Mouse (Mus musculus) ovary, adult 18-20 months (tissue): ENCODE data around the gene Epb41l5.

Experiments
- DNase-seq: peaks from one replicate; pipeline ENCODE4 v3.0.0; 2022; ENCODE audit warnings: low spot score, mixed read lengths

Gene Epb41l5

DNA sequence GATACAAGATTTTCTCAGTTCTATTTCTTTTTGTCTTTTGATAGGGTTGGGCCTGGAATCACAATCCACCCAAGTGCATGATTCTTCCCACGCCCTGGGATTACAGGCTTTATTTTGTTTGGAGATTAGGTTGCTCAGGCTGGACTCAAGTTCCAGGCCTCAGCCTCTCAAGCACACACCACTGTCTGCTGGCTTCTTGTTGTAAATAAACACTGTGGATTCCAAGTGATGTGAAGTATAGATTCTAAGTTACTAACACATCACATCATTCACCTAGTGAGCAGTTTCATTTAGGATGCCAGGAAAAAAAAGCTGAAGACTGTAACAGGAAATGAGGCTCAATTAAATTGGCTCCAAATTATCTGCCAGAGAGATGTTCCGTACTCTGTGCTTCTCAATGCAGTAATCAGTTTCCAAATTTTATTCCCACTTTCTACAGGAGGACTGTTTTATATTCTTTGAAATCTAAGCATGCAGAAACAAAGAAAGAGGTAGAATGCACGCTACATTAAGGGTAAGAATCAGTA is 51.8 kb downstream of the Epb41l5 start:
- DNase-seq: no peak

DNA sequence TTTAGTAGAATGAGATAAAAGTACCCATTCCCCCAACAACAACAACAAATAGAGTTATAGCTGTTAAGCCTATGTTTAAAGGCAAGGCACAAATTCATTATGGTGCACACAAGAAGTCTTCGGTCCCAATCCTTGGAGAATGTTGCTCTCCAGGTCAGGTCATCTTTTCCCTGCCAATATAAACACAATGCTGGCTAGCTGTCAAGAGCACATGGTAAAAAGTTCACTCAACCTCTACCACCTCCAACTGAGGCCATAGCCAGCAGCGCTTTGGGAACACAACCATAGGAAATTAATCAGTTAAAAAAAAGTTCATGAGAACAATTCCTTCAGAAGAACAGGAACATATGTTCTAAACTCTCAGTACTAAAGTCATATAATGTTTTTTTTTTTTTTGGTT is 58.8 kb downstream of the Epb41l5 start:
- peak; percentile 9 for DNase-seq

DNA sequence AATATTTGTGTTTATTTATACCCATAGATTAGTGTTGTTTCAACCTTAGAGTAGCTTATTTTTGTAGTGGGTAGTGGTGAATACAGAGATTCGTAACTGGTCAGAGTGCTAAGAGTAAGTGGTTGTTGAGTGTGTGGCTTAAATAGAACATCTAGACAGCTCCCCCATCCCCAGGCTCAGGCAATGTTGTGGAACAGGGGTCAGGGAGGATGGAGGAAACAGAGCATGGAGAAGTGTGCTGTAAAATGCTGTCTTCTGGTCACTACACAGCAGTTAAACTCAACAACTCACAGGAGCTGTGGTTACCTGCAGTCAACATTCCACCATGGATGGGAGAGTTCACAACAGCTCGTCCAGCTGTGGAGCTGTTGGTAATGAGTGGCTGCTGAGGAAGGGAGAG is 63.8 kb downstream of the Epb41l5 start:
- no peak for DNase-seq

DNA sequence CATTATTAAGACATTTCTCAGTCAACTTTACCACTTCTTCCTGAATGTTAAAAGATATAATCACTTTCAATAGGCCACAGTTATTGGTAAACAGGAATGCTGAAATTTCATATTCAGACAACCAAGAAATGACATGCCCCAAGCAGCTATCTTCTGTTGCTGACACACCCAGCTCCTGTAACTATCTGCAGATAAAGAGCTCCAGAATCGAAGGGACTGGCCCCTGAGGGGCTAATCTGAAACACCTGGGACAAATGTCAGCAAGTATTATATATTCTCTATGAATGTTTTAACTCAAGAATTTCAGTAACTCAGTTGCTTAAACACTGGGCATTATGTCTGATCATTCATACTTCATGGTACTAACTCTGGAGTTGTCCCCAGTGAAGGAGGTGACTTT is 78.7 kb downstream of the Epb41l5 start:
- DNase-seq: no peak

DNA sequence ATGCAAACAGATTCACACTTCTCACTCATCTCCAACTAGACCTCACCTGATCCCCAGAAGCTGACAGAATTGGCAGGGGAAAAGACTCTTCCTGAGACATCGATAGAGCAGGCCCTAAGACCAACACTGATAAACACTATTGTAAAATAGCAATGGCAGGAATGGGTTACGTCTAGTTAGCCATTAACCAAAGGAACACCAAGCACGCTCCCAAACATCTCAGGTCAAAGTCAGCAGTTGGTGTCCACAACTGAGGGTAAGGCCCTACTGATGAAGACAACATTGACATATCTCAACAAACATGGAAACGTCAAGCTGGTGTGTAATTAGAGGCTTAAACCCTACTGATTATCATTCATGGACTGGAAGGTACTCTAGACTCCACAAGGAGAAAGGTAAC is 83.3 kb downstream of the Epb41l5 start:
- DNase-seq: no peak

DNA sequence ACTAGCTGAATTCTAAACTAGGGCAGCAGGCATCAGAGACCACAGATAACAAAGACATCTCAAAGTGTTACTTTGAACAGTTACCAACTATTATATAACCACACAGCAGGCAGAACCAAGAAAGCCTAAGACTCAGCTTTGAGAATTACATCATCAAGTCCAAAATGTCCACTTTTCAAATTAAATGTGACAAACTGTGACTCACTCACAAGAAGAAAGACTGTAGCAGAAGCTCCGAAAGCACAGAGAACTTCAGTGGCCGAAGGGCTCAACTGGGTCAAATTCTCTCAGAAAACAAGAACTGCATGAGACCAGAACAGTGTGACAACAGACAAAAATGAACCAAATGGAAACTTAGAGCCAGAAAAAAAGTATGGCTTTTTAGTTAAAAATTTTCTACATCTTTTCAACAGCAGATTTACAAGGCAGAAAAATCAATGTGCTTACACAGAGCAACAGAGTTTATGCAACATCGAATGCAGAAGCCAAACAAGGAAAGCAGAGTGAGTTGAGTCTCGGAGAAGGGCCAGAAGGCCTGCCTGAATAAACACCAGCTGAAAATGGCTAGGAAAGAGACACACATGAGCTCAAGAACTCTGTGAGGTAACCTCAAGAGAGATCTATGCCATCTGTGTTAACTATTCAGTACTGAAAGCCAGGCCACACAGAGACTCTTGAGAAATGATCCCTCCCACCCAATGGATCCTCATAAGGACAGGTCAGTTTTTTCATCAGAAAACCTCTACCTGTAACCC is 91.0 kb downstream of the Epb41l5 start:
- DNase-seq: no peak

DNA sequence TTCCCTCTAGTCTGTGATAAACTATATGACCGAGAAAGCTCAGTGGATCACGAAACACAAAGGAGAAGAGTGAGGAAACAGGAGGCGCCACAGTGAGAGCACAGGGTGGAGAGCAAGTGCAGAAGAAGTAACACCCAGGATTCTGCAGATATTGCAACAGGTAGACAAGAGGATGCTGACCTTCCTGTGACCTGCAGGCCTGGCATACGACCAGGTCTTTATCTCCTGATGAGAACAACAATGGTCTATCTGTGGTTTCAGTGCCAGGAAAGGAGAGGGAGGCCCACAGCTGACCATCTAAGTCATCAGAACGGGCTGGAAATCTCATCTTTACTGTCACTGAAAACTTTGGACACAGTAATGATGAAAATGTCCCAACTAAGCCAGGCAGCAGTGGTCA is 93.1 kb downstream of the Epb41l5 start:
- DNase-seq: no peak

DNA sequence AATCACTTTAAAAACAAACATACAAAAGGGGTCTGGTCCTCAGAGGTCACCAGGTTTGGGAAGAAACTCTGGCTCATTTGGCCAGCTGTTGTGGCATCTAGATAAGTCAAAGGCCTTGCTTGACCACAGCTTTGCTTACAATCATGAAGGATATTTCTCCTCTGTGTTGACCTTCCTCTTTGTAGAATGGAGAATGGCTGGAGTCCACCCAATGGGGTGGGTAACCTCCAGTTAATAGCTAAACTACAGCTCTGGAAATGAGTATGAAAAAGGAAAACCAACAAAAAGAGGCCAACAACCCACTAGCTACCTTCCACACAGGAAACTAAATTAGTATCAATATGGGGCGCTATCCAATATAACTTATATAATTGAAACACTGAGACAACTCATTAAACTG is 97.1 kb downstream of the Epb41l5 start:
- no peak for DNase-seq

DNA sequence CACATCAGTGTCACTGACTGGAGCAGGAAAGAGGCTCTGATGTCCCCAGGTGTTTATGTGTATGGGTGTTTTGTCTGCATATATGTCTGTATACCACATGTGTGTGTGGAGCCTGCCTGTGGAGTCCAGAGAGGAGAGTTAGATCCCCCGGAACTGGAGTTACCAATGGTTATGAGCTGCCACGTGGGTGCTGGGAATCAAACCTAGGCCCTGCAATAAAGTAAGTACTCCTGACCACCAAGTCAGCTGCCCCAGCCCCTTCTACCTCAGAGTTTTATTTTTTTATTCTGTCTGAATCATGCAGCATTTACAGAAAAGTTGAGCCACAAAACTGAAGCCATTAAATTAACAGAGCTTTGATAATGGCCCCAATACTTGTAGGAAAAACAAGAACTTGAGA is 98.7 kb downstream of the Epb41l5 start:
- no peak for DNase-seq

DNA sequence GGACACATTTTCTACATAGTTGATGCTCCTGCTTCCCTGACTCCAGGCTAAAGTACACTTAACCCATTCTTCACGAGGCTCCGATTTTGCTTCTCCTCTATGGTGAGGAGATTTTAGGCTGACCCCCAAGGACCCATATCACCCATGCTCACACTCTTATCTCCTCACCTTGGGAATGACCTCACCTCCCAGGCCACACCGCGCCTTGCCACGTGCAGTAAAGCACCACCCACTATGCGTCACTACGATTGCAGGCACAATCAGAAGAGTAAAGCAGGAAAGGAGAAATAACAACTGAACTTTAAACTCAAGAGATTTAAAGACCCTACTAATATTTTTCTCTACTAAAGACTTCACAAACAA is 99.5 kb downstream of the Epb41l5 start:
- no peak for DNase-seq

DNA sequence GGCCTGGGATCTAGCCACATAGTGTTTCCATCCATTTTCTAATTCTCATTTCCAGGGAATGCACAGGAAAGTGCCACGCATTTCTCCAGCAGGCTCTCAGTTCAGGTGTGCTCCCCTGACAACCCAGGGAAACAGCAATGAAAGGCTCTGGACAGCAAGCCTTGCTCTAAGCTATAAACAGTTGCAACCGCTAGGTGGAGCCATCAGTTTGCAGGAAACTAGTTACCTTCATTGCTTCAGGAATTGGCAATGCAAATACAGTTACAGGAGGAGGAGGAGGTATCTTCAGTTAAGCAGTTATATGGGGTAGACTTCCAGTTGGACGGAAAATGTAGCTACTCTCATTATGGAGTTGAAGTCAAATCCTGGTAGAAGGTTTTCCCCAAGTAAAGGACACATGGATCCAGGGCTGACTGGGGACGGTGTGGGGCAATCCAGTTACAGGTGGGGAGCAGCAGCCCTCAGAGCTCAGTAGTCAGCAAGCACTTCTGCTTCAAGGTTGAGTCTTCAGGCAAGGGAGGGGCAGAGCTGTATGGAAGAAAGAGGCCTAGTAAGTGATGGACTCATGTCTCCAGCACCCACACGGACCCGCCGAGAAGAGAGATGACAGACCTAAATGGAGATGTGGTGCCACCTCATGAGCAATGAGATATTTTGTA is 100.0 kb downstream of the Epb41l5 start:
- DNase-seq: peak; percentile 26

DNA sequence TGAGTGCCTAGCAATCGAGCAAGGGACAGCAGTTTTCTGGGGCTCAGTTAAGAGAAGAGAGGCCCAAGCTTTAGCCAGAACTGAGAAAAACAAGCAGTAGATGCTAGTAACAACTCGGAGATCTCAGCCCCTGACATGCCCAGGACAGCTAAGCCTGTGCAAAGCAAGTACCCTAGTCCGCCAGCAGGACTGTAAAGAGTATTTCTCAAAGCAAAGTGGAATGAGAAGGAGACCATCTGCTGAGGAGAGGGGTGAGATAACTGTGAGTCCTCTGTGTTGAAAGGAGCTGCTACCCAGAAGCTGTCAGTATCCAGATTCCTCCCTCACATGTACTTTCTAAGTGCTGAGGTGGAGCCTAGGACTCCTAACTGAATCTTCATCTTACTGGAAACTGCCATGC is 102.3 kb downstream of the Epb41l5 start:
- DNase-seq: no peak

DNA sequence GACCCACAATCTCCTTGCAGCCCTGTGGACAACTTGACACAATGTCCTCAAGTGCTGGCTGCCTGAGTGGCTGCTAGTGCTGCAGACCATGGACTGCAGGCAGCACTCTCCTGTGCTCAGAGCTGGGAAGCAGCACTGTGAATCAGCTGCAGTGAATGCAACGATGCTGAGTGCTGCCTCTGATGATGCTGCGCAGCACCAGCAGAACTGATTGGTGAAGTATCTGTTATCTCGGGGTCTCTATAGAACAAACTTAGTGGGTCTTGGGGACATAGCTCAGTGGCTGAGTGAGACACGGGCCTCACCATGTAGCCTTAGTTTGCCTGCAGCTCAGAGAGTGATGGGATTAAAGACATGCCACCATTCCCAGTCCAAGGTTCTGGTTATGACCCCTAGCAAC is 103.1 kb downstream of the Epb41l5 start:
- no peak for DNase-seq

DNA sequence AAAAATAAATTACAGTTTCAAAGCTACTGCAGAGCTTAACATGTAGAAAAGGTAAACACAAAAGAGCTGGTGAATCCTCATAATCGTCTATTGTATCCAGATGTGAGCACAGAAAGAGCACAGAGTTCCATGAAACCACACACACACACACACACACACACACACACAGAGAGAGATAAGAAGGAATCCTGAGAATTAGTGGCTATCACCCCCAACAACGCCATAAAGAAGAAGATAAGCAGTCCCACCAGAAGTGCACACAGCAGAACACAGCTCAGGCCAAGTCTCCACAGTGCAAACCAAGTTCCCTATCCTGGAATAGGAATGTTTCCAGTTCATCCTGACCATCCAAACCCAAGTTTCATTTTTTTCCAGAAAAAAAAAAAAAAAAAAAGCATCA is 103.6 kb downstream of the Epb41l5 start:
- DNase-seq: no peak

DNA sequence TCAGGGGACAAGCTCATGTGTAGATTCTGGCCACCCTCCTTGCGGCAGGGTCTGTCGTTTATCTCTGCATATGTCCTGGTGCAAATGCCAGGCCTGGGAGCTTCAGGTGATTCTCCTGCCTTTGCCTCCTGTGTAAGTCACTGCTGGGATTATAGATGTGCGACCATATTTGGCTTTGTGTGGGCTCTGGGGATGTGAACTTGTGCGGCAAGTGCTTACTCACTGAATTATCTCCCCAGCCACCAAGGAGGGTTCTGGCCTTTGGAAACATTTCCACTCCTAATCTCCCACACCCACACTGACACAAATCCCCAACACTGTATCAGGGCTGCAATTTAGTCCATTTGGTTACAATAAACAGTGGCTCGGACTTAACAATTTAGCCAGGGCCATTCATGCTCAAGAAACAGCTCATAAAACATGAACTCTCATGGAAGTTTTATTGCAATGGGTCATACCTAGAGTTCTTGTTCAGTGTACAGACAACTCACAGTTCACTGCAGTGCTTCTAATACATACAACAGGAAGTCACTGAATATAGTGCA is 104.1 kb downstream of the Epb41l5 start:
- DNase-seq: no peak

DNA sequence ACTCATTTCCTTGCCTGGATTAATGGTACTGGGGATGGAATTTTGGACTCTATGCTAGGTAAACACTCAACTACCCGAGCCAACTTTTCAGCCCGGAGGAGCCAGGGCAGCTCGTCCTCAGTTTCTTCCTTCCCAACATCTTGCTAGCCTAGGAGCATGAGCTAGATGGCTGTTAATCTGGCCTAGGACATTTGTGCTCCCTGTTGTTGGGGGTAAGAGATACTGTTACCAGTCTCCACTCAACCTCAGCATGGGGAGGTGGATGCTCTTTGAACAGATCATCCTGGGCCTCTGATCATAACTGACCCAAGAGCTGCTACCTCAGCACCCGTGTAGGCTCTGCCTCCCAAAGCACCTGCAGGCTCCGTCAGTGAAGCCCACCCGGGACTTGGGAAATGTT is 105.5 kb downstream of the Epb41l5 start:
- DNase-seq: no peak

DNA sequence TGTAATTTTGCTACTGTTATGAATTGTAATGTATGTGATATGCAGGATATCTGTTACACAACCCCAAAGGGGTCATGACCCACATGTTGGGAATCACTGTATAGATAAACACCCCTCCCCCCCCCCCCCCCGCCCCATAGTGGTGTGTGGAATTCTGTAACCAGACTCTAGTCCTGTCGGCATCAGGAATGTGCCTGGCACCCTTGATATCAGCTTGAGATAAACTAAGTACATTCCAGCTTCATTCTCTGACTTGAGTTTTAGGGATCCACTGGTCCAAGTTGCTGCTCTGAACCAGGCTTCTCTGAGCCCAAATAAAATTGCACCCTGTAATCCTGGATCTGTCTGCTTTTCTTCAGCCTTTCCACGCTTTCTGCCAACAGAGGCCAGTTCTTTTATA is 107.2 kb downstream of the Epb41l5 start:
- no peak for DNase-seq

DNA sequence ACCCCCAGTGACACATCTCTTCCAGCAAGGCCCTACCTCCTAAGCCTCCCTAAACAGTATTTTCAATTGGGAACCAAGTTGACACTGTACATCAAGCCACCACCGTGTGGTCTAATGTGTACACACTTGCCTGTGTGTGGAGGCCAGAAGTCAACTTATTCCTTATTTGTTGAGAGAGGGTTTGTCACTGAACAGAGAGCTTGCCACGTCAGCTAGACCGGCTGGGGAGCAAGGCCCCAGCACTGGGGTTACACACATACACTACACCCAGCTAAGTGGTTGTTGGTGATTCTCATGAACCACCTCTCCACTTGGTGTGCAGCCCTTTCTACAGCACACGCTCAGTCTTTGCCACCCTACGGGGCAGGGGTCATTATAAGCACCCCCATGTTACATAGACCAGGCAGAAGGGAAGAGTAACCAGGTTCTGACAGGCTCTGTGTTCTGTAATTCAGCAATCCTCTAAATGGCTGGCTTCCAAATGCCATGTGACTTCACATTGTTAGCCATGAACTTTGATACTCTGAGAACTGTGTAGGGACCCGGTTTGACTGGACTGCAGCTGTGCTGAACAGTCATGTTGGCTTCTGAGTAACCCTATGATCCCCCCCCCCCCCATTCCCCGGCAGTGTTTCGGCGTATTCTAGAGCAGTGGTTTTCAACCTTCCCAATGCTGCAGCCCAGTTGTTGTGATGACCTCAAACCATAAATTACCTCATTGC is 107.8 kb downstream of the Epb41l5 start:
- DNase-seq: no peak

DNA sequence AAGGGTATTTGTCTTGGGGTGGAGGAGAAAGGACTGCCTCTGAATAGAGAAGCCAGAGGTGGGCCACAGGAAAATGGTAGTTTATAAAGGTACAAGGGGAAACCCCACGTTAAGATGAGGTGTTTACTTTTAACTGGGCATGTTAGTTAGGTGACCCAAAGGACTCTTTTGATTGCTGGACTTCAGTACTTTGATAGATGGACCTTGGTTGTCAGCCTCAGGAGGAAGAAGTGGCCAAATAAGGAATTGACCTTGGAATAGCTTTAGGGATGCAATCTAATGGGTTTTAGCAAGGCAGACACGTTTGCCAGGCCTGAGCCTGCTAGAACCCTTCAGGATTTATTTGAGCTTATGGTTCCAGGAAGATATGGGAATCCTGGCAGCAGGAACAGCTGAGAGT is 109.5 kb downstream of the Epb41l5 start:
- DNase-seq: no peak

DNA sequence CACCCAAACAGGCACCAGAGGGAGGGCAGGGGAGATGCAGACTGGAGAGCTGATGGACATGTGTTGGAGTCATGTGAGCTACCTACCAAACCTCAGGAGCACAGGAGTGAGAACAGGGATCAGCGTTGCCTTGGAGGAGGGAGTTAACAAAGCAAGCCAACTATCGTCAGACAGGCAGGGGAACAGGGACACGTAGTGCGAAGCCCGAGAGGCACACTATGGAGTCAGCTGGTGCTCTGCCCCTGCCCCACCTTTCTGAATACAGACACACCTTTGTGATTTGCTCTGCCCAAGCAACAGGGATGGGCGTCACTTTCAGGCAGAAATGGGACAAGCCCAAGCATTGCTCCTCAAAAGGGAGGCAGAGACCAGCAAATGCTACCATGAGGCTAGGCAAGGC is 111.1 kb downstream of the Epb41l5 start:
- no peak for DNase-seq

DNA sequence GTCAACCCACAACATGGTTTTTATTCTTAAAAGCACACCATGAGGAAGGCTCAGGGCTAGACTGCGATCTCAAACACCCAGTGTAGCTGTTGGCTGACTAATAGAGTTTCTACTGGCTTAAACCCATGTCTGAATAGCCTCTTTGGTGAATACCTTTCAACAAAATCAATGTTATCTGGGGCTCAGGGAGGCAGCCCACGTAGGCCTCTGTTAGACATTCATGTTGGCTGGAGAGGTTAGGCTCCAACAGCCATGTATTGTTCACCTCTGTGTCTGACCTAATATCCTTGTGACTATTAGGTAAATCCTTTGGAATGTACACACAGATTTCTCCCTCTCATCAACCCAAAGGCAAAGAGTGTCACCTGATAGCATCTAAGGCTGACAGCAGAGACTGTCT is 112.7 kb downstream of the Epb41l5 start:
- no peak for DNase-seq

DNA sequence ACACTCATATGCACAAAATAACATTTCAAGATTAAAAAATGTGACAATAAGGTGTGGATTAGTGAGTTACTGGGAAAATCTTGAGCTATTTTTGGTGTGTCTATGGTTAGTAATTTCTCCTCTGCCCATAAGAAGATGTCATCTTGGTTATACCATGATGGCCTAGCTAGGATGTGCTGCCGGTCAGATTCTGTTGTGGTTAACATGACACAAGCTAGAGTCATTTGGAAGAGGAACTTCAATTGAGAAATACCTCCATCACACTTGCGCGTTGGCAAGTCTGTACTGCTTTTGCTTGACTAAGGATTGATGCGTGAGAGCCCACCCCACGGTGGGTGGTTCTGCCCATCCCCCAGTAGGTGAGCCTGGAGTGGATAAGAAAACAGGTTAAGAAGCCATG is 114.5 kb downstream of the Epb41l5 start:
- no peak for DNase-seq
